Mouse (Mus musculus) forebrain, embryonic 15.5 days (tissue): ENCODE data around the gene Efr3b. TPM values are rescaled to one million over a fixed set of nuclear protein-coding genes. Genes with fewer than 3 reads are reported as not detected.
"Not testable (repeated sequence)": the region's sequence is repeated elsewhere in the genome, so short reads cannot be mapped to it uniquely, and the experiment has no call there.

Source experiments
- ATAC-seq: fragments of 200-750 bp; cut with Nextera tagmentation; replicated peaks from 2 replicates; pipeline ENCODE4 v1.8.0; 2017; ENCODE audit warnings: mild to moderate bottlenecking, moderate TSS enrichment, moderate library complexity
- H3K27ac ChIP-seq: fragments of 300-500 bp; sonication (generic); replicated peaks from 2 replicates; pipeline ENCODE4 v1.5.1; 2015; ENCODE audit warnings: mild to moderate bottlenecking, inconsistent platforms
- H3K27me3 ChIP-seq: fragments of 300-500 bp; sonication (generic); 2 replicates; pipeline ENCODE4 v1.6.1; 2015; ENCODE audit warnings: inconsistent platforms
- H3K36me3 ChIP-seq: fragments of 300-500 bp; sonication (generic); 2 replicates; pipeline ENCODE4 v1.6.1; 2015; ENCODE audit warnings: mild to moderate bottlenecking, inconsistent platforms
- H3K4me1 ChIP-seq: fragments of 300-500 bp; sonication (generic); 2 replicates; pipeline ENCODE4 v1.6.1; 2015; ENCODE audit warnings: inconsistent platforms
- H3K4me2 ChIP-seq: fragments of 300-500 bp; sonication (generic); replicated peaks from 2 replicates; pipeline ENCODE4 v1.6.1; 2015; ENCODE audit warnings: mild to moderate bottlenecking, inconsistent platforms
- H3K4me3 ChIP-seq: fragments of 300-500 bp; sonication (generic); 2 replicates; pipeline ENCODE4 v1.5.1; 2015; ENCODE audit warnings: mild to moderate bottlenecking, inconsistent platforms
- H3K9ac ChIP-seq: fragments of 300-500 bp; sonication (generic); replicated peaks from 2 replicates; pipeline ENCODE4 v1.6.1; 2015; ENCODE audit warnings: mild to moderate bottlenecking, inconsistent platforms
- H3K9me3 ChIP-seq: fragments of 300-500 bp; sonication (generic); 2 replicates; pipeline ENCODE4 v1.6.1; 2016; ENCODE audit warnings: inconsistent platforms
- WGBS: fragments of 180-500 bp; shearing (Covaris S2); methylation state at CpG from one replicate; pipeline ENCODE4 v1.1.7; 2015; ENCODE audit warnings: mixed read lengths; 5-methylcytosine and 5-hydroxymethylcytosine counted together
- polyA plus RNA-seq: library from polyadenylated mRNA; unstranded; fragments of >200 nt; fragmentation: Nextera tagmentation; extraction: Ambion mirVana; gene quantifications from 2 replicates; pipeline ENCODE4 v1.2.1, GENCODE M21; 2015

Gene Efr3b
- polyA plus RNA-seq, 1 experiment from 2014 or later: 29.9 TPM

GRCm38 (mm10) chr12:3967196-3967595 is 71.5 kb downstream of the Efr3b start:
- Histone ChIP-seq H3K27me3 (no peaks in the 10 kb centered on the region), H3K9ac (no peak overlapping the region), H3K36me3 (peaks cover 60% of the 10 kb centered on the region), H3K9me3 (no peaks in the 10 kb centered on the region), H3K4me1 (no peaks in the 10 kb centered on the region), H3K4me3 (no peak overlapping the region), H3K27ac (no peak overlapping the region), H3K4me2 (no peak overlapping the region)
- 93% methylated on average over 4 of the region's 4 CpGs for WGBS
- no peak for ATAC-seq

- Histone ChIP-seq H3K36me3 (peaks cover 16% of the 10 kb centered on the region; the same call in 1 of the 2 replicates), H3K4me3 (peak overlapping the region; percentile 77), H3K9me3 (no peaks in the 10 kb centered on the region), H3K27me3 (peaks cover 11% of the 10 kb centered on the region; the same call in 1 of the 2 replicates), H3K9ac (peak overlapping the region; percentile 73), H3K4me1 (peaks cover 9% of the 10 kb centered on the region), H3K4me2 (peak overlapping the region; percentile 91), H3K27ac (peak overlapping the region; percentile 90)
- ATAC-seq: no peak
- WGBS: 57% methylated on average over 4 of the region's 4 CpGs
Measured at GRCm38 (mm10) chr12:3960553-3960952, 78.2 kb downstream of the Efr3b start.

- WGBS: 2% methylated on average over 53 of the region's 53 CpGs
- H3K27ac ChIP-seq: peak overlapping the region; percentile 90
Measured at GRCm38 (mm10) chr12:3959791-3960543, 78.7 kb downstream of the Efr3b start.

GRCm38 (mm10) chr12:3956351-3956750 is 82.4 kb downstream of the Efr3b start:
- H3K4me3 ChIP-seq: no peak overlapping the region
- no peak overlapping the region for H3K4me2 ChIP-seq
- H3K9me3 ChIP-seq: no peaks in the 10 kb centered on the region
- 13% methylated on average over 3 of the region's 3 CpGs for WGBS
- peaks cover 29% of the 10 kb centered on the region for H3K27me3 ChIP-seq
- H3K9ac ChIP-seq: no peak overlapping the region
- H3K4me1 ChIP-seq: peaks cover 9% of the 10 kb centered on the region
- H3K27ac ChIP-seq: no peak overlapping the region
- no peak for ATAC-seq
- H3K36me3 ChIP-seq: no peaks in the 10 kb centered on the region

More at GRCm38 (mm10) chr12:3959791-3960543, 78.7 kb downstream of the Efr3b start:
- Histone ChIP-seq H3K36me3 (peaks cover 12% of the 10 kb centered on the region; the same call in 1 of the 2 replicates), H3K4me1 (peaks cover 9% of the 10 kb centered on the region), H3K4me3 (peak overlapping the region; percentile 77), H3K9ac (peak overlapping the region; percentile 73), H3K9me3 (no peaks in the 10 kb centered on the region), H3K4me2 (peak overlapping the region; percentile 91), H3K27me3 (peaks cover 17% of the 10 kb centered on the region)
- peak; percentile 96 for ATAC-seq

- WGBS: 26% methylated on average over 10 of the region's 10 CpGs
- H3K4me2 ChIP-seq: no peak overlapping the region
- no peak overlapping the region for H3K4me3 ChIP-seq
- no peaks in the 10 kb centered on the region for H3K9me3 ChIP-seq
- H3K27ac ChIP-seq: no peak overlapping the region
- ATAC-seq: no peak
- H3K4me1 ChIP-seq: peaks cover 5% of the 10 kb centered on the region
- H3K9ac ChIP-seq: no peak overlapping the region
- no peaks in the 10 kb centered on the region for H3K36me3 ChIP-seq
- peaks cover 29% of the 10 kb centered on the region for H3K27me3 ChIP-seq
Measured at GRCm38 (mm10) chr12:3955371-3955770, 83.3 kb downstream of the Efr3b start.

GRCm38 (mm10) chr12:3954651-3955050 is 84.1 kb downstream of the Efr3b start, which contains the start of gene Pomc:
Gene Pomc (plus strand): TSS chr12:3954951.
- WGBS: 24% methylated on average over 22 of the region's 22 CpGs
- Histone ChIP-seq H3K27me3 (peaks cover 29% of the 10 kb centered on the region), H3K4me1 (peaks cover 3% of the 10 kb centered on the region; the same call in 1 of the 2 replicates), H3K36me3 (no peaks in the 10 kb centered on the region), H3K4me2 (no peak within 1 kb of the TSS), H3K9me3 (no peaks in the 10 kb centered on the region), H3K27ac (no peak within 1 kb of the TSS), H3K9ac (no peak within 1 kb of the TSS), H3K4me3 (no peak within 1 kb of the TSS)
- ATAC-seq: no peak

- WGBS: 66% methylated on average over 6 of the region's 6 CpGs
- H3K4me2 ChIP-seq: no peak overlapping the region
- H3K9me3 ChIP-seq: no peaks in the 10 kb centered on the region
- no peak for ATAC-seq
- H3K4me1 ChIP-seq: no peaks in the 10 kb centered on the region
- H3K9ac ChIP-seq: no peak overlapping the region
- H3K27ac ChIP-seq: no peak overlapping the region
- no peaks in the 10 kb centered on the region for H3K36me3 ChIP-seq
- no peak overlapping the region for H3K4me3 ChIP-seq
- no peaks in the 10 kb centered on the region for H3K27me3 ChIP-seq
Measured at GRCm38 (mm10) chr12:3947503-3947902, 91.2 kb downstream of the Efr3b start.

- H3K36me3 ChIP-seq: no peaks in the 10 kb centered on the region
Measured at GRCm38 (mm10) chr12:3944454-3945073, 94.2 kb downstream of the Efr3b start.

GRCm38 (mm10) chr12:3942026-3942425 is 96.7 kb downstream of the Efr3b start:
- Histone ChIP-seq H3K27me3 (no peaks in the 10 kb centered on the region), H3K9me3 (no peaks in the 10 kb centered on the region), H3K9ac (no peak overlapping the region), H3K4me1 (no peaks in the 10 kb centered on the region), H3K4me2 (no peak overlapping the region), H3K4me3 (no peak overlapping the region), H3K36me3 (no peaks in the 10 kb centered on the region), H3K27ac (no peak overlapping the region)
- ATAC-seq: no peak
- WGBS: 6% methylated on average over 11 of the region's 11 CpGs

More at GRCm38 (mm10) chr12:3944454-3945073, 94.2 kb downstream of the Efr3b start:
- no peak for ATAC-seq
- no peaks in the 10 kb centered on the region for H3K9me3 ChIP-seq
- no peak overlapping the region for H3K27ac ChIP-seq
- no peaks in the 10 kb centered on the region for H3K4me1 ChIP-seq
- H3K4me2 ChIP-seq: no peak overlapping the region
- H3K9ac ChIP-seq: no peak overlapping the region
- no peak overlapping the region for H3K4me3 ChIP-seq
- H3K27me3 ChIP-seq: no peaks in the 10 kb centered on the region
- WGBS: 40% methylated on average over 4 of the region's 4 CpGs

- H3K36me3 ChIP-seq, H3K9me3 ChIP-seq, H3K4me1 ChIP-seq, H3K27ac ChIP-seq, H3K9ac ChIP-seq, H3K4me3 ChIP-seq, H3K27me3 ChIP-seq, H3K4me2 ChIP-seq: not testable (repeated sequence)
- 67% methylated on average over 37 of the region's 47 CpGs for WGBS
- ATAC-seq: peak; percentile 58; the same call in 1 of the 2 replicates
Measured at GRCm38 (mm10) chr12:3930090-3930865, 108.4 kb downstream of the Efr3b start.

- Histone ChIP-seq H3K27me3 (no peaks in the 10 kb centered on the region), H3K4me2 (no peak overlapping the region), H3K4me3 (no peak overlapping the region), H3K36me3 (no peaks in the 10 kb centered on the region), H3K27ac (no peak overlapping the region), H3K4me1 (0 out of 2 replicates have a peak, but pooled peaks cover 4% of the 10 kb centered on the region), H3K9me3 (no peaks in the 10 kb centered on the region), H3K9ac (no peak overlapping the region)
- ATAC-seq: no peak
- WGBS: 76% methylated on average over 3 of the region's 3 CpGs
Measured at GRCm38 (mm10) chr12:3928841-3929240, 109.9 kb downstream of the Efr3b start.

- Histone ChIP-seq H3K36me3 (no peaks in the 10 kb centered on the region), H3K27me3 (no peaks in the 10 kb centered on the region), H3K27ac (no peak overlapping the region), H3K9ac (no peak overlapping the region), H3K4me3 (no peak overlapping the region), H3K4me1 (0 out of 2 replicates have a peak, but pooled peaks cover 4% of the 10 kb centered on the region), H3K4me2 (no peak overlapping the region), H3K9me3 (no peaks in the 10 kb centered on the region)
- WGBS: 5% methylated on average over 1 of the region's 1 CpGs
- ATAC-seq: no peak
Measured at GRCm38 (mm10) chr12:3926127-3926526, 112.6 kb downstream of the Efr3b start.
